Mouse (Mus musculus) liver, embryonic 16.5 days (tissue): Measurements from ENCODE around the gene Sms. TPM values are rescaled to one million over a fixed set of nuclear protein-coding genes. Genes with fewer than 3 reads are reported as not detected.

Experiments
- ATAC-seq: fragments of 200-750 bp; cut with Nextera tagmentation; 2 replicates; pipeline ENCODE4 v1.8.0; 2017; ENCODE audit warnings: low read depth, mild to moderate bottlenecking, moderate number of reproducible peaks, moderate library complexity
- H3K27ac ChIP-seq: fragments of 300-500 bp; sonication (generic); 2 replicates; pipeline ENCODE4 v1.5.1; 2014; ENCODE audit warnings: mild to moderate bottlenecking, low read length
- H3K27me3 ChIP-seq: fragments of 300-500 bp; sonication (generic); 2 replicates; pipeline ENCODE4 v1.6.1; 2014; ENCODE audit warnings: low read depth, low read length, mixed read lengths; ENCODE audit not compliant: control insufficient read depth, insufficient read depth
- H3K36me3 ChIP-seq: fragments of 300-500 bp; sonication (generic); 2 replicates; pipeline ENCODE4 v1.6.1; 2014; ENCODE audit warnings: mild to moderate bottlenecking; ENCODE audit not compliant: control insufficient read depth, insufficient read depth
- H3K4me1 ChIP-seq: fragments of 300-500 bp; sonication (generic); 2 replicates; pipeline ENCODE4 v1.6.1; 2014; ENCODE audit warnings: low read depth, low read length, mixed read lengths; ENCODE audit not compliant: control insufficient read depth
- H3K4me2 ChIP-seq: fragments of 300-500 bp; sonication (generic); 2 replicates; pipeline ENCODE4 v1.6.1; 2014; ENCODE audit warnings: low read depth, low read length, mixed read lengths
- H3K4me3 ChIP-seq: fragments of 300-500 bp; sonication (generic); 2 replicates; pipeline ENCODE4 v1.5.1; 2014; ENCODE audit warnings: low read depth, mild to moderate bottlenecking, low read length
- H3K9ac ChIP-seq: fragments of 300-500 bp; sonication (generic); 2 replicates; pipeline ENCODE4 v1.6.1; 2014; ENCODE audit warnings: low read depth, low read length
- H3K9me3 ChIP-seq: fragments of 300-500 bp; sonication (generic); replicated peaks from 2 replicates; pipeline ENCODE4 v1.6.1; 2016; ENCODE audit warnings: low read length; ENCODE audit not compliant: control insufficient read depth
- WGBS: fragments of 180-500 bp; shearing (Covaris S2); extraction: QIAGEN DNeasy Blood & Tissue Kit; methylation state at CpG from one replicate; pipeline ENCODE4 v1.1.7; 2014; ENCODE audit not compliant: insufficient replicate concordance; 5-methylcytosine and 5-hydroxymethylcytosine counted together
- polyA plus RNA-seq: library from polyadenylated mRNA; unstranded; fragments of >200 nt; fragmentation: Nextera tagmentation; extraction: Ambion mirVana; gene quantifications from 2 replicates; pipeline ENCODE4 v1.2.1, GENCODE M21; 2015

The Sms gene
- polyA plus RNA-seq, 1 experiment from 2014 or later = 12.9 TPM

DNA sequence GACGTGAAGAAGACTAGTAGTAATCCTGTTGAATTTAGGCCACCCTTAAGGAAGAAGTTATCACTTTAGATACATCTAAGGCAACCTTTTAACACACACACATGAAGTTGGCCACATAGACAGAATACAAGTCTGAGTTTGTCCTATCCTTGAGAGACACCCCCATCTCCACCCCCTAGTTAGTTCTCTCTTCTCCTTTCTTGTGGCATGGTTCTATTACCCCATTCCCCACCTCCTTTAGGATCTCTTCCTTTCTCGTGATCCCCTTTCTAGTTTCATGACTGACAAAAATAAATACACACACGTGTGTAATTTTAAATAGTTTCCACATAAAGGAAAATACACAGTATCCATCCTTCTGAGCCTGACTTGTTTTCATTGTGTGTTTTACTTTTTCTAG is 23.3 kb downstream of the Sms start:
- H3K4me1 ChIP-seq = no peaks in the 10 kb centered on the region
- H3K9ac ChIP-seq = no peak overlapping the region
- no peak overlapping the region for H3K4me2 ChIP-seq
- no peaks in the 10 kb centered on the region for H3K9me3 ChIP-seq
- WGBS = 59% methylated on average over 3 of the region's 3 CpGs
- ATAC-seq = no peak
- H3K4me3 ChIP-seq = no peak overlapping the region
- no peak overlapping the region for H3K27ac ChIP-seq
- no peaks in the 10 kb centered on the region for H3K27me3 ChIP-seq
- no peaks in the 10 kb centered on the region for H3K36me3 ChIP-seq

DNA sequence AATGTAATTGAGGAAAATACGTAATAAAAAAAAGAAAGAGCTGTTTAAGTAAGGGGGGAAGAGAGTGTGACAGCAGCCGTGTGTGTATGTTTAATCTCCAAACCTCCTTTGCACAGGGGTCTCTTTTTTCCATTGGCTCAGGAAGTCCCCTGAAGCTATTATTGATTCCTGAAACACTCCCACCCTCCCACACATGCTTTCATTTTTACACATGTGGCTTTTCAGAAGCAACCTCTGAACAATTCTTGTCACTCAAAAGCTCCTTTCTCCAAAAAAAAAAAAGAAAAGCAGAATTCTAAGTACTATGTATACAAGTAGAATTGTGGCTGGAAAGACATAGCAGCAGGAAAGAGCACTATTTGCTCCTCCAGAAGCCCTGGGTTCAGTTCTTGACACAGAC is 24.0 kb downstream of the Sms start:
- Histone ChIP-seq H3K36me3 (no peaks in the 10 kb centered on the region), H3K27me3 (no peaks in the 10 kb centered on the region), H3K27ac (no peak overlapping the region), H3K9me3 (no peaks in the 10 kb centered on the region), H3K4me2 (no peak overlapping the region), H3K4me3 (no peak overlapping the region), H3K9ac (no peak overlapping the region), H3K4me1 (no peaks in the 10 kb centered on the region)
- 65% methylated on average over 2 of the region's 2 CpGs for WGBS
- ATAC-seq = no peak

DNA sequence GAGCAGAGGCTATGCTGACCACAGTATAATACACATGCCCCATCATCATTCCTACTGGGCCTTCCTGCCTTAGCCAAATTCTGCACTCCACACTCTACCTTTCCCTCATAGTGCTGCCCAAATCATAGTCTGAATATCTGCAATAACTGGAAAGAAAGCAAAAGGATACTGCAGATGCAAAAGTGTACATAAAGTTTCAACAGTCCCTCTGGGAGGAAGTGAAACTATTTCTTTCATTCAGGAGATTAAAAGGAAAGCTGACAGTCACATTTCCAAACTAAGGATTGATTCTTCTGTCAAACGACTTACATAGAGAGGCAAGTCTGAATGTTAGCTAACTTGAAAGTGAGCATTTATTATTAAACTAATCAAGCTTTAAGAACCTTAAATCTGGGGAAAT is 26.1 kb downstream of the Sms start:
- WGBS = 37% methylated on average over 1 of the region's 1 CpGs

DNA sequence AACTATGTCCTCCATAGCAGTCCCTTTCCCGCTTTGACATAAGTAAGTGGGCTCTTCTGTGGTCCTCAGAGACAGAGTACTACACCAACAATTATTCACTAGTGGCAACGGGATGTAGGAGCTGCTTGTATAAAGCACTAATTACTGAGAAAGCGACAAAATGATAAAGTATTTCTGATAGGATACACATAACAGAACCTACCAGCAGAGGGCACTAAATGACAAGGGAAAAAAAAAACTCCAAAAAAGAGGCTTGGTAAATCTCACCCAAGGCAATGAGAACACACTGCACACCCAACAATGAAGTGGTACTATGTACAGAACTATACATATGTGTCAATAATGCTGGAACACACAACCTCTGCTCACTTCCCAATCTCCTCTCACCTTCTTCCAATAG is 29.4 kb downstream of the Sms start:
- H3K27ac ChIP-seq = no peak overlapping the region
- no peak overlapping the region for H3K9ac ChIP-seq
- WGBS = 63% methylated on average over 3 of the region's 3 CpGs
- H3K4me2 ChIP-seq = no peak overlapping the region
- H3K4me1 ChIP-seq = no peaks in the 10 kb centered on the region
- no peaks in the 10 kb centered on the region for H3K36me3 ChIP-seq
- no peaks in the 10 kb centered on the region for H3K27me3 ChIP-seq
- H3K4me3 ChIP-seq = no peak overlapping the region
- ATAC-seq = no peak
- H3K9me3 ChIP-seq = no peaks in the 10 kb centered on the region

More for the DNA sequence above, 26.1 kb downstream of the Sms start:
- H3K9me3 ChIP-seq = no peaks in the 10 kb centered on the region
- H3K4me1 ChIP-seq = no peaks in the 10 kb centered on the region
- H3K27me3 ChIP-seq = no peaks in the 10 kb centered on the region
- H3K27ac ChIP-seq = no peak overlapping the region
- H3K36me3 ChIP-seq = no peaks in the 10 kb centered on the region
- no peak overlapping the region for H3K9ac ChIP-seq
- no peak overlapping the region for H3K4me3 ChIP-seq
- H3K4me2 ChIP-seq = no peak overlapping the region
- no peak for ATAC-seq

DNA sequence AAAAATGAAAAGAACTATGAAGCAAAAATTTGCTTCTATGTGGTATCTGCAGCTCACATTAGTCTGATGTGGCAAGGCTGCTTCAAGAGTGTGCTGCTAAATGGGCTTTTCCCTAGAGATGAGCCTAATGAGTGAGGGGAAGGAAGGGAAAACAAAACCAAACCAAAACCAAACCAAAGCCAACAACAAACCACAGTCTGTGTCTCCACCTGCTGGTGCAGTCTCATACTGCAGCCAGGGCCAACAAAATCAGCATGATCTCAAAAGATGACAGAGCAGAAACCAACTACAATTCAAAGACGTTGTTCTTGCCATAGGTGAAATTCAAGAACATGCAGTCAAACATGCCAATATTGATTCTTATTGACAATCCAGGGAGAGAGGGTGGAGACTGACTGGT is 37.7 kb downstream of the Sms start:
- Histone ChIP-seq H3K27ac (no peak overlapping the region), H3K9me3 (no peaks in the 10 kb centered on the region), H3K4me1 (no peaks in the 10 kb centered on the region), H3K36me3 (no peaks in the 10 kb centered on the region), H3K9ac (no peak overlapping the region), H3K4me3 (no peak overlapping the region), H3K27me3 (no peaks in the 10 kb centered on the region), H3K4me2 (no peak overlapping the region)
- no peak for ATAC-seq
- 31% methylated on average over 1 of the region's 1 CpGs for WGBS

DNA sequence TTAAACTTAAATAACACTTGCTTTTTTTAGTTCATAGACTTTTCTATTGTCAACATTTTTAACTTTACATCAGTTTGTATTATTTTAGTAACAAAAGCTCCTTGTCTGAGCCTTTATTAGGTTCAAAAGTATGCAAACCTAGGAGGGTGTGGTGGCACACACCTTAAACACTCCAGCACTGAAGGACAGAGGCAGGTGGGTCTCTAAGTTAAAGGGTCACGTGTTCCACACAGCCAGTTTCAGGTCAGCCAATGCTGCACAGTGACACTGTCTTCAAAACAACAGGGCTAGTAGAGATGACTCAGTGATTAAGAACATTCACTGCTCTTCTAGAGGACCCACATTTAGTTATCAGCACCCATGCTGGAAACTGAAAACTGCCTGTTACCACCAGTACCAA is 43.1 kb downstream of the Sms start:
- Histone ChIP-seq H3K36me3 (no peaks in the 10 kb centered on the region), H3K27ac (no peak overlapping the region), H3K4me1 (no peaks in the 10 kb centered on the region), H3K9me3 (no peaks in the 10 kb centered on the region), H3K4me3 (no peak overlapping the region), H3K27me3 (no peaks in the 10 kb centered on the region), H3K4me2 (no peak overlapping the region), H3K9ac (no peak overlapping the region)
- ATAC-seq = no peak
- 43% methylated on average over 1 of the region's 1 CpGs for WGBS

DNA sequence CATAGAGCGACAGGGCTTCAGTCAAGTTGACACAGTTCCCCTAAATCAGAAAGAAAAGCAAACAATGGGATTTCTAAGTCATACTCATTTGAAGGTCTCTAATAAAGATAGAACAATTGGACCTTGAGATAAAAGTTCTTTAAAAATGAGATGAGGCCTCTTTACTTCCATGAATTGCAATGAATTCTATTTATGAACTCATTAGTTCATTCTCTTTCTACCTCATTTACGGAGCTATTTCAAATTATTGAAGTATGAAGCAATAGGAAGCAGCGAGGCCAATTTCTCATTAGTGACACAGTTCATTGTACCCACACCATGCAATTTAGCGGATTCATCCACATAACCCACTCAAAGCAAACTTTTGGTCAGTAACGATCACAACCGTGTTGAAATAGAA is 44.7 kb downstream of the Sms start:
- H3K36me3 ChIP-seq = no peaks in the 10 kb centered on the region
- no peak overlapping the region for H3K9ac ChIP-seq
- no peak overlapping the region for H3K27ac ChIP-seq
- no peaks in the 10 kb centered on the region for H3K9me3 ChIP-seq
- 71% methylated on average over 6 of the region's 6 CpGs for WGBS
- H3K4me2 ChIP-seq = no peak overlapping the region
- no peak overlapping the region for H3K4me3 ChIP-seq
- H3K27me3 ChIP-seq = no peaks in the 10 kb centered on the region
- no peak for ATAC-seq
- H3K4me1 ChIP-seq = no peaks in the 10 kb centered on the region

DNA sequence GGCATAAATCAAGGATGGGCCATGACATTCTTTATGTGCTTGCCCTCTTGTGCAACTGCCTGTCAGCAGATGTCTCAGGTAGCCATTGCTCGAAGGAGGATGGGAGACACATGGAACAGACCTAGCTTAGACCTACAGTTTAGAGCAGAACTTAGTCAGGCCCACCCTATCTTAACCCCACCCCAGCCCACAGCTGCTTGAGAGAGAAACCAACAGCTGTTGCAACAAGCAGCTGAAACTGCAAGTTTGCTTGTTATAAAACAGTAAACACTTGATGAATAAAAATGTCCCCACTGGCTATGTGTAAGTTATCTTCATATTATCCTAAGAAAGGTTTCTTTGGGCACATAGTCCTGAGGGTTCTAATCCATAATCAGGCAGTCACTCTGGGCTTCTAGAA is 57.3 kb downstream of the Sms start:
- H3K9ac ChIP-seq = no peak overlapping the region
- no peaks in the 10 kb centered on the region for H3K4me1 ChIP-seq
- no peaks in the 10 kb centered on the region for H3K9me3 ChIP-seq
- no peaks in the 10 kb centered on the region for H3K36me3 ChIP-seq
- H3K27me3 ChIP-seq = no peaks in the 10 kb centered on the region
- no peak overlapping the region for H3K4me3 ChIP-seq
- H3K4me2 ChIP-seq = no peak overlapping the region
- ATAC-seq = no peak
- no peak overlapping the region for H3K27ac ChIP-seq
- WGBS = 64% methylated on average over 1 of the region's 1 CpGs

DNA sequence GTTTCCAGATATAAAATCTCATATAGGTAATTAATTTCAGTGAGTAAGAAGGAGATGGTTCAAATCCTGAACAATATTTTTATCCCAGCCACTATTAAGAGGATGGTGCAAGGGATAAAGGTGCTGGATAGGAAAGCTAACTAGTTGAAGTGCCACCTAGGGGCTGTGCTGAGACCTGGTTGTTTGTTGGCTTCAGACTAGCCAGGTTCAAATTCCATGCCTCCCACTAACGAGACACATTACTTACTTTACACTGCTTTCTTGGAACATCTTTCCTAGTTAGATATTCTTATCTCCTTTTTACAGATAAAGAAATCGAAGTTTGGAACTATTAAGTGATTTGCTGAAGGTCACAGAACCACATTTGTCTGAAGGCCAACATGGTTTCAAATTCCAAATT is 72.6 kb downstream of the Sms start:
- H3K36me3 ChIP-seq = no peaks in the 10 kb centered on the region
- H3K27ac ChIP-seq = no peak overlapping the region
- H3K9ac ChIP-seq = no peak overlapping the region
- 45% methylated on average over 2 of the region's 2 CpGs for WGBS
- H3K4me2 ChIP-seq = no peak overlapping the region
- H3K4me1 ChIP-seq = no peaks in the 10 kb centered on the region
- no peak for ATAC-seq
- no peak overlapping the region for H3K4me3 ChIP-seq
- H3K27me3 ChIP-seq = no peaks in the 10 kb centered on the region
- H3K9me3 ChIP-seq = no peaks in the 10 kb centered on the region

DNA sequence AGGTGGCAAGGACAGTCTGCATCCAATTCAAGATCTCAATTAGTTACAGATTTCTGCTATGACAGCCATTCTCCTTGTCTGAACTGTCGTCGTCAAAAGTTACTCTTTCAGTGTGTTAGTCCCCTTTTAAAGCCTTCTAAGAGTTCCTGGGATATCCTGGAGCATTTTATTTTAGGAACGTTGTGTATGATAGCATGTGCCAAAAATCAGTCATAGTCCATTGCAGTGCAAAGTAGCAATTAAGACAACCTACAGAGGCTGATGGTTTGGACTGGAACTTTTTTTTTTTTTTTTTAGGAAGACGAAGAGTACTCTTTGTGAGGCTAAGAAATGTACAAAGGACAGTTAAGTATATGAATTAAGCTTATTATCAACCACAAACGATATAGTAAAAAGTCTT is 76.9 kb downstream of the Sms start, which contains the start of gene Phex:
Gene Phex (minus strand): TSS at position 101 of the 400 bp plus-strand sequence.
- Histone ChIP-seq H3K9ac (no peak within 1 kb of the TSS), H3K4me3 (no peak within 1 kb of the TSS), H3K36me3 (no peaks in the 10 kb centered on the region), H3K9me3 (no peaks in the 10 kb centered on the region), H3K4me1 (no peaks in the 10 kb centered on the region), H3K27ac (no peak within 1 kb of the TSS), H3K27me3 (no peaks in the 10 kb centered on the region), H3K4me2 (no peak within 1 kb of the TSS)
- ATAC-seq = no peak
- WGBS = 42% methylated on average over 5 of the region's 5 CpGs
